Mouse (Mus musculus): ENCODE results near the gene Snn.
"Not testable (repeated sequence)": the region's sequence is repeated elsewhere in the genome, so short reads cannot be mapped to it uniquely, and the experiment has no call there.

Gene Snn

GRCm38 (mm10) chr16:11060645-11061044 is at the start of gene Snn:
Gene Snn (plus strand): TSS chr16:11060945.
- no peak for DNase-seq

- no peak for DNase-seq
These were observed 49.5 kb upstream of the Snn start for GRCm38 (mm10) chr16:11011206-11011605.

- DNase-seq: no peak
These were observed 48.8 kb upstream of the Snn start for GRCm38 (mm10) chr16:11011939-11012338.

GRCm38 (mm10) chr16:11012571-11013463 is 47.9 kb upstream of the Snn start:
- DNase-seq: peak; percentile 20

GRCm38 (mm10) chr16:11013464-11014147 is 47.1 kb upstream of the Snn start:
- DNase-seq: not testable (repeated sequence)

GRCm38 (mm10) chr16:11014407-11014806 is 46.3 kb upstream of the Snn start:
- no peak for DNase-seq

- no peak for DNase-seq
These were observed 44.4 kb upstream of the Snn start for GRCm38 (mm10) chr16:11016353-11016752.

- no peak for DNase-seq
These were observed 42.7 kb upstream of the Snn start for GRCm38 (mm10) chr16:11017807-11018595.

- DNase-seq: no peak
These were observed 39.2 kb upstream of the Snn start for GRCm38 (mm10) chr16:11021403-11022112.

GRCm38 (mm10) chr16:11022113-11022489 is 38.6 kb upstream of the Snn start:
- DNase-seq: no peak

- DNase-seq: no peak
These were observed 37.1 kb upstream of the Snn start for GRCm38 (mm10) chr16:11023618-11024017.

- DNase-seq: no peak
These were observed 35.9 kb upstream of the Snn start for GRCm38 (mm10) chr16:11024841-11025240.

- no peak for DNase-seq
These were observed 32.5 kb upstream of the Snn start for GRCm38 (mm10) chr16:11028206-11028605.

- DNase-seq: no peak
These were observed 29.9 kb upstream of the Snn start for GRCm38 (mm10) chr16:11030844-11031243.

- no peak for DNase-seq
These were observed 29.4 kb upstream of the Snn start for GRCm38 (mm10) chr16:11031320-11031719.

- DNase-seq: peak; percentile 63
These were observed 26.4 kb upstream of the Snn start for GRCm38 (mm10) chr16:11034193-11034803.

- DNase-seq: no peak
These were observed 25.5 kb upstream of the Snn start for GRCm38 (mm10) chr16:11035273-11035672.

GRCm38 (mm10) chr16:11035790-11036431 is 24.8 kb upstream of the Snn start:
- peak; percentile 69 for DNase-seq

- DNase-seq: no peak
These were observed 20.1 kb upstream of the Snn start for GRCm38 (mm10) chr16:11040603-11041002.

GRCm38 (mm10) chr16:11043239-11043638 is 17.5 kb upstream of the Snn start:
- no peak for DNase-seq

- no peak for DNase-seq
These were observed 14.3 kb upstream of the Snn start for GRCm38 (mm10) chr16:11046437-11046836.

GRCm38 (mm10) chr16:11047130-11047529 is 13.6 kb upstream of the Snn start:
- DNase-seq: no peak

All from cerebellum, adult 11 months (tissue).